Mouse (Mus musculus) myocyte (in vitro differentiated cells): Measurements from ENCODE around the gene Prrc2b. TPM values are rescaled to one million over a fixed set of nuclear protein-coding genes. Genes with fewer than 3 reads are reported as not detected.

Experiments
- H3K27me3 ChIP-seq: one replicate; pipeline ENCODE4 v1.6.1; 2011; ENCODE audit not compliant: control insufficient read depth, insufficient read depth, insufficient read length
- H3K36me3 ChIP-seq: one replicate; pipeline ENCODE4 v1.6.1; 2011; ENCODE audit not compliant: control insufficient read depth, insufficient read depth
- H3K4me2 ChIP-seq: one replicate; pipeline ENCODE4 v1.6.1; 2011; ENCODE audit warnings: low read depth, control low read depth
- H3K4me3 ChIP-seq: one replicate; pipeline ENCODE4 v1.5.1; 2011; ENCODE audit warnings: mild to moderate bottlenecking, control low read depth, moderate library complexity
- H3K79me2 ChIP-seq: one replicate; pipeline ENCODE4 v1.6.1; 2011; ENCODE audit not compliant: control insufficient read depth, insufficient read depth
- H3ac ChIP-seq: one replicate; pipeline ENCODE4 v1.6.1; 2011; ENCODE audit not compliant: control insufficient read depth, insufficient read length
- CEBPB ChIP-seq: IDR thresholded peaks from 2 replicates; pipeline ENCODE4 v1.6.1; 2011; ENCODE audit warnings: mild to moderate bottlenecking, moderate library complexity; ENCODE audit not compliant: poor library complexity, insufficient read depth, severe bottlenecking
- E2F4 ChIP-seq: IDR thresholded peaks from one replicate; pipeline ENCODE4 v1.6.1; 2011; ENCODE audit warnings: mild to moderate bottlenecking, control low read depth, moderate library complexity; ENCODE audit not compliant: insufficient read depth
- MAX ChIP-seq: IDR thresholded peaks from one replicate; pipeline ENCODE4 v1.6.1; 2011; ENCODE audit warnings: low read depth, mild to moderate bottlenecking, control low read depth
- MYOD1 ChIP-seq, 3 experiments: IDR thresholded peaks; one replicate each; pipeline ENCODE4 v1.6.1; 2011; ENCODE audit warnings: control low read depth in 2 of 3, low read depth in 2 of 3, mild to moderate bottlenecking in 2 of 3, moderate library complexity in 1 of 3; ENCODE audit not compliant: insufficient read length in 2 of 3, control insufficient read depth in 1 of 3
- MYOG ChIP-seq, 3 experiments: IDR thresholded peaks; one replicate each; pipeline ENCODE4 v1.6.1; 2011; ENCODE audit warnings: control low read depth in 2 of 3, low read depth in 2 of 3, mild to moderate bottlenecking in 2 of 3; ENCODE audit not compliant: insufficient read length in 2 of 3, control insufficient read depth in 1 of 3, insufficient read depth in 1 of 3
- POLR2A ChIP-seq: IDR thresholded peaks from one replicate; pipeline ENCODE4 v1.6.1; 2011; ENCODE audit warnings: low read depth, mild to moderate bottlenecking, control low read depth, moderate library complexity; ENCODE audit not compliant: insufficient read length
- POLR2AphosphoS2 ChIP-seq: IDR thresholded peaks from one replicate; pipeline ENCODE4 v1.6.1; 2011; ENCODE audit warnings: low read depth, control low read depth; ENCODE audit not compliant: insufficient read length
- SRF ChIP-seq: IDR thresholded peaks from one replicate; pipeline ENCODE4 v1.6.1; 2011; ENCODE audit warnings: low read depth; ENCODE audit not compliant: control insufficient read depth, insufficient read length
- TCF12 ChIP-seq: IDR thresholded peaks from one replicate; pipeline ENCODE4 v1.6.1; 2011; ENCODE audit warnings: mild to moderate bottlenecking, control low read depth; ENCODE audit not compliant: poor library complexity, insufficient read depth, severe bottlenecking
- TCF3 ChIP-seq: IDR thresholded peaks from one replicate; pipeline ENCODE4 v1.6.1; 2011; ENCODE audit warnings: low read depth, control low read depth; ENCODE audit not compliant: insufficient read length
- USF1 ChIP-seq: IDR thresholded peaks from one replicate; pipeline ENCODE4 v1.6.1; 2011; ENCODE audit warnings: low read depth, mild to moderate bottlenecking, control low read depth, moderate library complexity
- polyA plus RNA-seq: library from polyadenylated mRNA; unstranded; fragments of >200 nt; fragmentation: generic; extraction: Trizol; gene quantifications from one replicate; pipeline ENCODE4 v1.2.1, GENCODE M21; 2012; ENCODE audit warnings: missing spikeins

Gene Prrc2b
- polyA plus RNA-seq, 1 experiment, result 76.2 TPM

DNA sequence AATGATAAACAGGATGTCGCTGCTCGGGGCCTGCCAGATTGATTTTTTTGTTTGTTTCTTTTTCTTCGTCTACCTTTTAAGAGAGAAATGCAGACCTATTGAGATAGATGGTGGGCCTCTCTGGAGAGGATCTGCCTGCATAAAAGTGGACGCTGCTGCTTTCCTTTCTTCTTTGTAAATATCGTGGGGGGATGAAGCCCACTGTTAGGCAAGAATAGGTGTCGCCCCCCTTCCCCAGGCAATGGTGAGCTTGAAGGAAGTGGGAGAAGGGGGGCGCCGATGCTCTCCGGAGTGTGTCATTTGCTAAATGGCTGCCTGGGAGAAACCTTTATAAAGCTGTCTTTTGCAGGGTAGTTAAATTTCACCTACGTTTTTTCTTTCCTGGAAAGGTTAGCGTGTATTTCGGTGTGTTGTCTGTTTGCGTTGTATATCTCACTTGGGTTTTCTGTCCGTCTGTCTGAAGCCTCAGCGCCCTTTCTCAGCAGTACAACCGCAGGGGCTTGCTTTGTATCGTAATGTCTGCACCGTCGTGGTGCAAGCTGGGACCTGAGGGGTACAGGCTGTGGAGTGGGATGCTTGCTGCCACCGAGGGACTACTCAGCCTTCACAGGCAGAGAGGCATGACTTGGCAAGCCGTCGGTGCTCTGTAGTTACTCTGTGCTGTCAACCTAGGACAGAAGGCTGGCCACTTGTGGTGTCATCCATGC is 931 bp downstream of the Prrc2b start:
- Histone ChIP-seq H3K36me3 (no peaks in the 10 kb centered on the region), H3K27me3 (no peaks in the 10 kb centered on the region), H3ac (peak overlapping the region; percentile 95), H3K79me2 (peaks cover 54% of the 10 kb centered on the region), H3K4me3 (peak overlapping the region; percentile 89), H3K4me2 (peak overlapping the region; percentile 92)
- no peak for TF ChIP-seq CEBPB
- peak in 1 of 3 experiments; percentile 39 for TF ChIP-seq MYOG (IDR thresholded peaks at IDR 0.05; ENCODE audit: control insufficient read depth in 1 of 3, insufficient read depth in 1 of 3, insufficient read length in 2 of 3, low read depth in 2 of 3)
- peak; percentile 30 for TF ChIP-seq POLR2A

DNA sequence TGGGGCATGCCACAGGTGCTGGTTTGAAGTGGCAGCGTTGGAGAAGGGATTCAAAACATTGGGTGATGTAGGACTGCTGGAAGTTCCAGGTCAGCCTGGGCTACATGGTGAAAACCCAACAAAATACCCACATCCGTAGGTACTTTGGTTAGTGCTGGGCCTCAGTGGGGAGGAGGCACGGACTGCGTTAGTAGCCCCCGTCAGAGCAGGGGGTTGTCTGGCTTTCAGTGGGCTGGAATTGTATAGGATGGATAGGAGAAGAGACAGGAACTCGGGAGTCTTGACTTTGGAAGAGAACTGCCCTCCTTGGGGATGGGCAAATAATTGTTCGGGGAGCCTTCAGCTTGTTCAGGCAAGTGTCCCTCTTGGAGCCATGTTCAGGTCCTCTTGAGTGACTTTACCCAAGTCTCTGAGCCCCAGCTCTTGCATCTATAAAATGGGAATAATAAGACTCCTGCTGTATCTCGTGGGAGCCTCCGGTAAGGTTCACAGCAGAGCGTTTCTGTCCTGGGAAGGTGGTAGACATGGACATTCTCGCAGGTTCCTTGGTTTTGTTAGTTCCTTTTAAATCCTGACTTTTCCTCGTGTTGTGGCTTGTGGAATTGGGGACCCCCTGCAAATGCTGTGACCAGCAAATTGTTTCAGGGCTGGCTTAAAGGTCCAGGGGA is 1.6 kb downstream of the Prrc2b start:
- Histone ChIP-seq H3K79me2 (peaks cover 61% of the 10 kb centered on the region), H3K4me3 (peak overlapping the region; percentile 89), H3K4me2 (peak overlapping the region; percentile 92), H3K27me3 (no peaks in the 10 kb centered on the region), H3K36me3 (no peaks in the 10 kb centered on the region), H3ac (peak overlapping the region; percentile 95)
- TF ChIP-seq POLR2AphosphoS2 (no peak), MYOD1 (IDR thresholded peaks at IDR 0.05; ENCODE audit: control insufficient read depth in 1 of 3, insufficient read length in 2 of 3, low read depth in 2 of 3) (peak in 1 of 3 experiments; percentile 38)

DNA sequence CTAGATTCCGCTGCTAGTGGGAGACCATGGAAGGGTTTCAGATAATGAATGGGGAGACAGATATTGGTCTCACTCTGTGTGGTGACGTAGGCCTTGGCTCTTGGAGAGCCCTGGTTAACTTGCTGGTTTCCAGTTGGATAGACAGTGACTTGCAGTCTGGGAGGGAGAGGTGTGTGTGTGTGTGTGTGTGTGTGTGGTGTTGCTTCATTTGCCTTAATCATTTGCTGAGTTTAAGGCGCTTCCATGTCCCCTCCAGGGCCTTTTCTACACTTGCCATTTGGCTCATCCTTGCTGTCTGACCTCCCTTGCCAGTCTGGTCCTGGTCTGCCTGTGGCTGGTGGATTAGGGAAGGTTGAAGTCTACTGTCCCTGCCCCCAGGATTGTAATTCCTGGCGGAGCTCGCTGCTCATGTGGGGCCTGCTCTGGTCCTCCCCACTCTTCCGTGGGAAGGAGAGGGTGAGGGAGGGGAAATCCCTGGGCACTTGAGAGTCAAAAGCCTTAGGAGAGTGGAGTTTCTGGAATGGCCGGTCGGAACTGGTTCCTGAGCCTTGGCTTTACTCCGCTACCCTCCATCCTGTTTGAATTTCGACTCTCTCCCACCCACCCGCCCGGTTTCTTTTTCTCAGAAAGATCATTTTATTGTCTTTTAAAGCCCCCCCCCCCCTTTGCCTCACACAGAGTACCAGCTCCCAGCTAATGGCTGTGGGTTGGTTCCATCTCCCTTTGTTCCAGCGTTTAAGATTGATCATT is 2.3 kb downstream of the Prrc2b start:
- Histone ChIP-seq H3K79me2 (peaks cover 68% of the 10 kb centered on the region), H3K4me2 (peak overlapping the region; percentile 92), H3K36me3 (no peaks in the 10 kb centered on the region), H3K27me3 (no peaks in the 10 kb centered on the region), H3ac (no peak overlapping the region), H3K4me3 (peak overlapping the region; percentile 89)
- TF ChIP-seq POLR2A, result peak; percentile 36
- TF ChIP-seq SRF, result no peak
- no peak for TF ChIP-seq TCF12
- no peak for TF ChIP-seq CEBPB

DNA sequence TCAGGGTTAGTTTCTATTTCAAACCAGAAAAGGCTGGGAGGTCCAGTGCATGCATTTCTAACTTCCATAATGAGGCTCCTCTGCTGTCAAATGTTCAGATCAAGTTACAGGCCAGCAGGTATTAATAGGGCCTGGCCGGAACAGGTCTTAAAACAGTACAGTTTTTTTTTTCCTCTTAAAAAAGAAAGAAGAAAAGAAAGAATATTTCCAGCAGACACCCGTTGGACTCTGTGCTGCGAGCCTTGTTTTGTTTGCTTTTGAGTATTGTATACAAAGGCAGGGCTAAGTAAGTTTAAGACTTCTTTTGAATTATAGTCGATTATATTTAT is 2.9 kb downstream of the Prrc2b start:
- Histone ChIP-seq H3K4me2 (peak overlapping the region; percentile 92), H3K79me2 (peaks cover 74% of the 10 kb centered on the region), H3ac (no peak overlapping the region), H3K27me3 (no peaks in the 10 kb centered on the region), H3K4me3 (peak overlapping the region; percentile 89), H3K36me3 (no peaks in the 10 kb centered on the region)
- TF ChIP-seq POLR2A, result no peak
- no peak for TF ChIP-seq TCF12
- no peak for TF ChIP-seq E2F4
- no peak for TF ChIP-seq MYOD1 (IDR thresholded peaks at IDR 0.05; ENCODE audit: control insufficient read depth in 1 of 3, insufficient read length in 2 of 3, low read depth in 2 of 3)
- no peak for TF ChIP-seq TCF3
- TF ChIP-seq USF1, result no peak
- no peak for TF ChIP-seq SRF

DNA sequence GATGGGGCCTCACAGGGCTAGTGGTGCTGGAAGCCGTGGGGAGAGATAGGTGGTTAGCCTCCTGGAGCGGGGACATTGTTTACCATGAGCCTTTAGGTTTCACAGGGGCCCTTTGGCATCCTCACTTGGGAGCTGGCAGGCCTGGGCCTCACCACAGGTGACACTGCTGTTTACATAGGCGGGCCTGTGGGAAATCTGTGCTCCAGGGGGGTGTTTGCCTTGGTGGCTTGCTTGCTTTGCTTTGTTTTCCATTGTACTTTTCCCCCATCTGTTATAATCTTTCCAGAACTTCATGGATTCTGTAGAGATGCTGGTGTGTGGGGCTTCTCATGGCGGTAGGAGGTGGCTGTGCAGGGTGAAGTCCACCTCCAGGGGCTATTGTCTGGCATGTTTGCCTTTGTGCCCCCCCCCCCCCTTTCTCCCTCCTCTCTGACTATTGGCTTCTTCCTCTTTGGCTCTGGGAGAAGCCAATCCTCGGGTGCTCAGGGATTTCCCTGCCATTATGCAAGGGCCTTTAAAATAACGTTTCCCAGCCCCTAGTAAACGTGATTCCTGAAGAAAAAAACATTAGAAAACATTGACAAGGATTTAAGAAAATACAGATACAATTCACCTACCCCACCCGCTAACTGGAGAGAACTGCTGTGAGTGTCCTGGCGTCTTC is 3.6 kb downstream of the Prrc2b start:
- Histone ChIP-seq H3K36me3 (no peaks in the 10 kb centered on the region), H3K27me3 (no peaks in the 10 kb centered on the region), H3K4me2 (peak overlapping the region; percentile 92), H3K4me3 (peak overlapping the region; percentile 89), H3K79me2 (peaks cover 81% of the 10 kb centered on the region), H3ac (no peak overlapping the region)
- TF ChIP-seq MAX, result no peak
- TF ChIP-seq POLR2AphosphoS2, result peak; percentile 17

DNA sequence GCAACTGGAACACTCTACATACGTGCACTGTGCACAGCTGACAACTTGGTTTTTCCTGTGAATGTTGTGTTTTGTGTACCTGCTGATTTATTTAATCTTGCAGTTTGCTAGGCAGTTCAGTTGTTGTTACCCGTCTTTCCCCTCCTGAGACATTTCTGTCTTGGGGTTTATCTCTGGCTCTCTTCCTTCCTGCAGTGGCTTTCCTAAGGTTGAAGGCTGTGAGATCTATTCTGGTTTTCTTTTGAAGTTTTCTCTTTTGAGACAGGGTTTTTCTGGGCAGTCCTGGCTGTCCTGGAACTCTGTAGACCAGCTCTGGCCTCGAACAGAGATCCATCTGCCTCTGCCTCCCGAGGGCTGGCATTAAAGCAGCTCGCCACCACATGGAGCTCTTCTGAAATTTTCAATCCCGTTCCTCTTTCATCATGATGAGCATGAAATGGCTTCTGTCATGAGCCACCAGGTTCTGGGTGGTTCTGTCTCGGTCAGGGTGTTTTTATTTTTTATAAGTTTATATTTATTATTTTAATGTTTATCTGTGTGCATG is 4.2 kb downstream of the Prrc2b start:
- Histone ChIP-seq H3ac (no peak overlapping the region), H3K79me2 (peaks cover 87% of the 10 kb centered on the region), H3K4me3 (no peak overlapping the region), H3K27me3 (no peaks in the 10 kb centered on the region), H3K36me3 (no peaks in the 10 kb centered on the region), H3K4me2 (peak overlapping the region; percentile 92)
- TF ChIP-seq E2F4, result no peak
